8 mouse cellular contexts compared by ENCODE assay signal in genomic region chr13:47106580-47106888, GRCm38 (mm10). TPM values are rescaled to one million over a fixed set of nuclear protein-coding genes. Genes with fewer than 3 reads are reported as not detected.
DNase-seq lines count a peak whose midpoint lies in the region; ATAC-seq lines count a peak whose summit lies in the region.

No protein-coding gene starts in this region.

- no peaks in the 10 kb centered on the region for H3K27me3 ChIP-seq in liver, embryonic 13.5 days

- H3K36me3 ChIP-seq in liver, embryonic 13.5 days = peaks cover 18% of the 10 kb centered on the region

- H3K9ac ChIP-seq in liver, embryonic 13.5 days = peak overlapping the region; percentile 100

- peak overlapping the region; percentile 82 for H3K4me2 ChIP-seq in liver, embryonic 13.5 days

- no peaks in the 10 kb centered on the region for H3K9me3 ChIP-seq in liver, embryonic 13.5 days (replicated peaks)

- WGBS in liver, embryonic 13.5 days (ENCODE audit: insufficient replicate concordance) = 1% methylated on average over 20 of the region's 20 CpGs

- DNase-seq in frontal cortex, postnatal 25 days (ENCODE audit: low spot score in 2 of 2) = no peak
- peak; percentile 65 for DNase-seq in thymus, postnatal 0 days (ENCODE audit: low spot score)
- no peak for DNase-seq in thymus, postnatal 14 days
- DNase-seq in liver, embryonic 13.5 days = no peak
- no peak for DNase-seq in ovary, postnatal 36 days (ENCODE audit: low spot score)
- DNase-seq in right cerebral cortex, postnatal 25 days = no peak
- no peak for DNase-seq in adrenal gland, postnatal 14 days

- H3K4me1 ChIP-seq in liver, embryonic 13.5 days (replicated peaks) = peaks cover 67% of the 10 kb centered on the region

- H3K27ac ChIP-seq in liver, embryonic 13.5 days = peak overlapping the region; percentile 98

- peak overlapping the region; percentile 99 for H3K4me3 ChIP-seq in liver, embryonic 13.5 days (replicated peaks)

- peak; percentile 13; the same call in 1 of the 2 replicates for ATAC-seq in frontal cortex, adult (ENCODE audit: low TSS enrichment)
- ATAC-seq in liver, embryonic 13.5 days (ENCODE audit: low read depth) = no peak

RNA-seq across cellular contexts. Expression of gene Dek, which starts 0.5 kb away (rescaled TPM):
- 305 and 380 TPM in 2 replicates for polyA plus RNA-seq in thymus, postnatal 0 days (2015; fragmentation: Nextera tagmentation; extraction: Ambion mirVana)
- polyA plus RNA-seq in liver, embryonic 13.5 days (2015; fragmentation: Nextera tagmentation; extraction: Ambion mirVana) = 493 and 566 TPM in 2 replicates
- total RNA-seq in adrenal gland, postnatal 14 days (2021) = 99.4 and 99.5 TPM in 2 replicates

RNA-seq across cellular contexts. Expression of gene Rnf144b, which starts 15.9 kb away (rescaled TPM):
- 1.2 and 1.3 TPM in 2 replicates for polyA plus RNA-seq in thymus, postnatal 0 days (2015; fragmentation: Nextera tagmentation; extraction: Ambion mirVana)
- polyA plus RNA-seq in liver, embryonic 13.5 days (2015; fragmentation: Nextera tagmentation; extraction: Ambion mirVana) = 0.93 and 0.98 TPM in 2 replicates
- 8.9 and 11.7 TPM in 2 replicates for total RNA-seq in adrenal gland, postnatal 14 days (2021)
